Comparison of ENCODE assay signal across 30 mouse cellular contexts in the genomic region with DNA sequence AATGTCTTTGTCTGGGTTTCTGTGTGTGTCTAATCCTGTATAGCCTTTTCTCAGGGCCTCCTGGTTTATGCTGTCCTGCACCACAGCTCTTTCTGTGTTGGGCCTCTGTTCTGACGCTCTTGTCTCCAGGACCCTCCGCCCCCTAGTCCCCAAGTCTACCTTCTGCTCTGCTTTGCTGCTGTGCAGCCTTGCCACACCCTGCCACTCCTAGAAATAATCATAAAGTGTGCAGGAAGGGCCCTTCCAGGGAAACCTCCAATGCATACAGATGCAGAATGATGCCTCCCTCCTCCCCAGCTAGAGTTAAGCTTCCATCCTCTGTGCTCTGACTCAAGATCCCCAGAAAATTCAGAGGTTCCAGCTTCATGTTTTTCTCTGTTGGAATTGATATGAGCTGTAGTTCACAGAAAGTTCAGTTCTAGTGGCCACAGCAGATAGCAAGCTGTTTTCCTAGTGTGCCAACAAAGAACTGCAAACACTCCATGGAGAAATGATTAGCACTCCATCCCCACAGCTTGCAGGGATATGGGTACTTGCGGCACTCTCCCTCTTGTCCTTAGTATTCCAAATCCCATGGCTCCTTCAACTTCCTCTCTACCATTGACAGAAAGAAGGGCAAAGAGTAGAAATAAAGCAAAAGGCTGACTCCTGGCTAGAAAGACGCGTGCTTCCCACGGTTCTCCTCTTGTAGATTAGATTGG. TPM values are rescaled to one million over a fixed set of nuclear protein-coding genes. Genes with fewer than 3 reads are reported as not detected.
DNase-seq lines count a peak whose midpoint lies in the region; ATAC-seq lines count a peak whose summit lies in the region.
"Had no signal": no experiment of that assay in that cellular context is flagged by ENCODE, and none has a peak within 500 bp of the region (broad histone marks: within the 10 kb centered on the region; RNA-seq: fewer than 3 reads in every experiment).

No protein-coding gene starts in this region.

- H3K27ac ChIP-seq in heart, embryonic 10.5 days = peak overlapping the region; percentile 32; the same call in 1 of the 2 replicates
- peak overlapping the region; percentile 39; the same call in 1 of the 2 replicates for H3K27ac ChIP-seq in heart, embryonic 13.5 days (replicated peaks)
- H3K27ac ChIP-seq in intestine, embryonic 15.5 days = no peak overlapping the region
- H3K27ac ChIP-seq in stomach, embryonic 14.5 days (ENCODE audit: low read length) = peak overlapping the region; percentile 7; the same call in 1 of the 2 replicates
- H3K27ac ChIP-seq in kidney, embryonic 16.5 days (ENCODE audit: low read length) = no peak overlapping the region
- H3K27ac ChIP-seq: embryonic facial prominence, embryonic 12.5 days; embryonic facial prominence, embryonic 15.5 days; gastrocnemius, adult 2 months; hindbrain, embryonic 10.5 days; hindbrain, embryonic 13.5 days had no signal

- no peak overlapping the region for H3K9ac ChIP-seq in heart, embryonic 13.5 days
- H3K9ac ChIP-seq in intestine, embryonic 15.5 days = no peak overlapping the region
- H3K9ac ChIP-seq in stomach, embryonic 14.5 days (replicated peaks; ENCODE audit: low read depth, low read length) = no peak overlapping the region
- H3K9ac ChIP-seq in kidney, embryonic 16.5 days (replicated peaks; ENCODE audit: low read length) = no peak overlapping the region
- H3K9ac ChIP-seq: embryonic facial prominence, embryonic 12.5 days; embryonic facial prominence, embryonic 15.5 days; forebrain, postnatal 0 days; hindbrain, embryonic 13.5 days had no signal

- no peak overlapping the region for H3K4me3 ChIP-seq in heart, embryonic 10.5 days
- H3K4me3 ChIP-seq in heart, embryonic 13.5 days = no peak overlapping the region
- no peak overlapping the region for H3K4me3 ChIP-seq in intestine, embryonic 15.5 days (replicated peaks)
- no peak overlapping the region for H3K4me3 ChIP-seq in stomach, embryonic 14.5 days (ENCODE audit: low read depth, low read length)
- H3K4me3 ChIP-seq in kidney, embryonic 16.5 days (ENCODE audit: low read length) = no peak overlapping the region
- H3K4me3 ChIP-seq: embryonic facial prominence, embryonic 12.5 days; embryonic facial prominence, embryonic 15.5 days; gastrocnemius, adult 2 months; hindbrain, embryonic 10.5 days; hindbrain, embryonic 13.5 days had no signal

- intact Hi-C loops in heart, postnatal 14 days (cut with DNase I) = no loop called here

- no peak for ATAC-seq in heart, embryonic 13.5 days (ENCODE audit: extremely low read depth, insufficient number of reproducible peaks, low FRiP score, low TSS enrichment)
- ATAC-seq in intestine, embryonic 15.5 days = peak; percentile 79
- no peak for ATAC-seq in stomach, embryonic 14.5 days (ENCODE audit: insufficient number of reproducible peaks, insufficient read depth, low FRiP score, low read depth)
- ATAC-seq in kidney, embryonic 16.5 days (ENCODE audit: low FRiP score, low TSS enrichment) = no peak
- ATAC-seq: forebrain, embryonic 14.5 days; forebrain, postnatal 0 days; hindbrain, embryonic 16.5 days; Patski had no signal

- H3K27me3 ChIP-seq in heart, embryonic 10.5 days (ENCODE audit: insufficient read depth, poor library complexity, severe bottlenecking) = no peaks in the 10 kb centered on the region
- H3K27me3 ChIP-seq in heart, embryonic 13.5 days (replicated peaks) = no peaks in the 10 kb centered on the region
- H3K27me3 ChIP-seq in intestine, embryonic 15.5 days (replicated peaks) = no peaks in the 10 kb centered on the region
- no peaks in the 10 kb centered on the region for H3K27me3 ChIP-seq in stomach, embryonic 14.5 days (ENCODE audit: control insufficient read depth, insufficient read depth, low read length)
- H3K27me3 ChIP-seq in kidney, embryonic 16.5 days (ENCODE audit: insufficient read depth, low read length) = no peaks in the 10 kb centered on the region
- H3K27me3 ChIP-seq: CH12.LX; embryonic facial prominence, embryonic 12.5 days; embryonic facial prominence, embryonic 15.5 days; hindbrain, embryonic 13.5 days; Patski had no signal

- peaks cover 6% of the 10 kb centered on the region; the same call in 1 of the 2 replicates for H3K36me3 ChIP-seq in heart, embryonic 10.5 days
- peaks cover 22% of the 10 kb centered on the region for H3K36me3 ChIP-seq in heart, embryonic 13.5 days
- no peaks in the 10 kb centered on the region for H3K36me3 ChIP-seq in intestine, embryonic 15.5 days
- 0 out of 2 replicates have a peak, but pooled peaks cover 4% of the 10 kb centered on the region for H3K36me3 ChIP-seq in stomach, embryonic 14.5 days (ENCODE audit: control insufficient read depth, insufficient read depth, low read length)
- peaks cover 6% of the 10 kb centered on the region for H3K36me3 ChIP-seq in kidney, embryonic 16.5 days (ENCODE audit: insufficient read depth, low read length)
- H3K36me3 ChIP-seq: embryonic facial prominence, embryonic 12.5 days; G1E had no signal

- DNase-seq in heart, embryonic 10.5 days (ENCODE audit: low spot score) = no peak
- no peak for DNase-seq in heart, adult 18-20 months
- DNase-seq in heart, postnatal 14 days = no peak
- DNase-seq: adrenal gland, postnatal 10 days; adrenal gland, postnatal 36 days; B cell, adult 2 months; cerebellum, adult 18-20 months; cerebellum, adult 9-10 months; cerebellum, postnatal 14 days; forebrain, postnatal 0 days; gastrocnemius, adult 2 months; gastrocnemius, postnatal 14 days; kidney, adult 18-20 months had no signal

- H3K9me3 ChIP-seq in heart, embryonic 10.5 days = no peaks in the 10 kb centered on the region
- no peaks in the 10 kb centered on the region for H3K9me3 ChIP-seq in heart, embryonic 13.5 days
- H3K9me3 ChIP-seq in intestine, embryonic 15.5 days = no peaks in the 10 kb centered on the region
- no peaks in the 10 kb centered on the region for H3K9me3 ChIP-seq in stomach, embryonic 14.5 days (ENCODE audit: control insufficient read depth, low read depth, low read length)
- H3K9me3 ChIP-seq in kidney, embryonic 16.5 days (ENCODE audit: low read length) = no peaks in the 10 kb centered on the region
- H3K9me3 ChIP-seq: embryonic facial prominence, embryonic 12.5 days; embryonic facial prominence, embryonic 15.5 days; G1E; hindbrain, embryonic 10.5 days; hindbrain, embryonic 13.5 days had no signal

- 72% methylated on average over 6 of the region's 6 CpGs for WGBS in heart, embryonic 10.5 days
- 63% methylated on average over 6 of the region's 6 CpGs for WGBS in heart, embryonic 13.5 days
- WGBS in intestine, embryonic 15.5 days = 83% methylated on average over 6 of the region's 6 CpGs
- WGBS in stomach, embryonic 14.5 days = 84% methylated on average over 6 of the region's 6 CpGs
- 94% methylated on average over 6 of the region's 6 CpGs for WGBS in kidney, embryonic 16.5 days

- H3K4me1 ChIP-seq in heart, embryonic 10.5 days = peaks cover 13% of the 10 kb centered on the region
- H3K4me1 ChIP-seq in heart, embryonic 13.5 days = peaks cover 23% of the 10 kb centered on the region
- no peaks in the 10 kb centered on the region for H3K4me1 ChIP-seq in intestine, embryonic 15.5 days (replicated peaks)
- H3K4me1 ChIP-seq in stomach, embryonic 14.5 days (ENCODE audit: control insufficient read depth, insufficient read depth, low read length) = no peaks in the 10 kb centered on the region
- no peaks in the 10 kb centered on the region for H3K4me1 ChIP-seq in kidney, embryonic 16.5 days (ENCODE audit: insufficient read depth, low read length)
- H3K4me1 ChIP-seq: embryonic facial prominence, embryonic 12.5 days; embryonic facial prominence, embryonic 15.5 days; hindbrain, embryonic 10.5 days; hindbrain, embryonic 13.5 days had no signal

- H3K4me2 ChIP-seq in heart, embryonic 13.5 days = no peak overlapping the region
- no peak overlapping the region for H3K4me2 ChIP-seq in intestine, embryonic 15.5 days (replicated peaks)
- H3K4me2 ChIP-seq in stomach, embryonic 14.5 days (replicated peaks; ENCODE audit: low read depth, low read length) = no peak overlapping the region
- H3K4me2 ChIP-seq in kidney, embryonic 16.5 days (replicated peaks; ENCODE audit: low read depth, low read length) = no peak overlapping the region
- H3K4me2 ChIP-seq: embryonic facial prominence, embryonic 12.5 days; embryonic facial prominence, embryonic 15.5 days; hindbrain, embryonic 13.5 days had no signal

RNA-seq across cellular contexts. Expression of gene Gdf7, which starts 28.1 kb away (rescaled TPM):
- 0.10 and 0.13 TPM in 2 replicates for polyA plus RNA-seq in heart, embryonic 10.5 days (2016; fragmentation: Nextera tagmentation; extraction: Ambion mirVana)
- under 1 TPM; 0.17 to 0.26 TPM for total RNA-seq in heart, adult 18-20 months (2021)
- not detected in 2 replicates for polyA plus RNA-seq in heart, embryonic 13.5 days (2015; fragmentation: Nextera tagmentation; extraction: Ambion mirVana)
- under 1 TPM; 0.41 to 0.65 TPM for total RNA-seq in heart, postnatal 14 days (2021)
- polyA plus RNA-seq in intestine, embryonic 15.5 days (2015; fragmentation: Nextera tagmentation; extraction: Ambion mirVana) = not detected in 2 replicates
- not detected in 2 replicates for polyA plus RNA-seq in stomach, embryonic 14.5 days (2014; fragmentation: Nextera tagmentation; extraction: Ambion mirVana)
- polyA plus RNA-seq in kidney, embryonic 16.5 days (2015; fragmentation: Nextera tagmentation; extraction: Ambion mirVana) = 1.0 and 1.1 TPM in 2 replicates
- total RNA-seq: adrenal gland, adult 18-20 months; adrenal gland, postnatal 36 days; CH12.LX; G1E; gastrocnemius, adult 2 months; gastrocnemius, postnatal 14 days; gastrocnemius, postnatal 4 days had no signal
- polyA plus RNA-seq: forebrain, embryonic 11.5 days; forebrain, embryonic 14.5 days; G1E; heart, embryonic 16.5 days; Patski had no signal

RNA-seq across cellular contexts. Expression of gene Hs1bp3, which starts 39.6 kb away (rescaled TPM):
- 15.2 and 19.8 TPM in 2 replicates for polyA plus RNA-seq in heart, embryonic 10.5 days (2016; fragmentation: Nextera tagmentation; extraction: Ambion mirVana)
- total RNA-seq in heart, adult 18-20 months (2021) = 10 to 100 TPM; 13.8 to 15.6 TPM
- polyA plus RNA-seq in heart, embryonic 13.5 days (2015; fragmentation: Nextera tagmentation; extraction: Ambion mirVana) = 14.3 and 15.6 TPM in 2 replicates
- 10 to 100 TPM; 11.9 to 12.9 TPM for total RNA-seq in heart, postnatal 14 days (2021)
- 21.4 and 23.4 TPM in 2 replicates for polyA plus RNA-seq in intestine, embryonic 15.5 days (2015; fragmentation: Nextera tagmentation; extraction: Ambion mirVana)
- 11.2 and 12.1 TPM in 2 replicates for polyA plus RNA-seq in stomach, embryonic 14.5 days (2014; fragmentation: Nextera tagmentation; extraction: Ambion mirVana)
- polyA plus RNA-seq in kidney, embryonic 16.5 days (2015; fragmentation: Nextera tagmentation; extraction: Ambion mirVana) = 20.0 and 20.8 TPM in 2 replicates

Comparison
In these comparisons a context has a peak if more than half of its experiments do, and no peak if none do; other contexts are left out.
1. H3K27ac ChIP-seq: peak in heart, embryonic 10.5 days (single experiment), heart, embryonic 13.5 days (single experiment) and stomach, embryonic 14.5 days (single experiment); none in intestine, embryonic 15.5 days (single experiment) and kidney, embryonic 16.5 days (single experiment).